Mouse (Mus musculus) right cerebral cortex, adult 18-20 months (tissue): ENCODE data around the gene Cd44.

Experiments
- DNase-seq: peaks from one replicate; pipeline ENCODE4 v3.0.0; 2022; ENCODE audit warnings: mixed read lengths

Gene Cd44

GRCm38 (mm10) chr2:102913833-102914545 lies 12.5 kb upstream of the Cd44 start:
- no peak for DNase-seq

GRCm38 (mm10) chr2:102912951-102913350 lies 11.5 kb upstream of the Cd44 start:
- no peak for DNase-seq

GRCm38 (mm10) chr2:102912469-102912868 lies 11.0 kb upstream of the Cd44 start:
- DNase-seq: no peak

GRCm38 (mm10) chr2:102909403-102909802 lies 7.9 kb upstream of the Cd44 start:
- no peak for DNase-seq

GRCm38 (mm10) chr2:102905604-102906003 lies 4.1 kb upstream of the Cd44 start:
- no peak for DNase-seq

- no peak for DNase-seq
Measured at GRCm38 (mm10) chr2:102901828-102902223, 361 bp upstream of the Cd44 start.

GRCm38 (mm10) chr2:102900230-102900721 lies 1.2 kb downstream of the Cd44 start:
- DNase-seq: no peak

- DNase-seq: no peak
Measured at GRCm38 (mm10) chr2:102899238-102899637, 2.2 kb downstream of the Cd44 start.

- no peak for DNase-seq
Measured at GRCm38 (mm10) chr2:102898585-102898984, 2.9 kb downstream of the Cd44 start.

GRCm38 (mm10) chr2:102896154-102896553 lies 5.3 kb downstream of the Cd44 start:
- DNase-seq: no peak

- no peak for DNase-seq
Measured at GRCm38 (mm10) chr2:102895197-102895596, 6.3 kb downstream of the Cd44 start.

GRCm38 (mm10) chr2:102894785-102895184 lies 6.7 kb downstream of the Cd44 start:
- no peak for DNase-seq

- DNase-seq: no peak
Measured at GRCm38 (mm10) chr2:102888688-102889225, 12.7 kb downstream of the Cd44 start.

GRCm38 (mm10) chr2:102887137-102887536 lies 14.3 kb downstream of the Cd44 start:
- no peak for DNase-seq

GRCm38 (mm10) chr2:102886306-102886935 lies 15.0 kb downstream of the Cd44 start:
- DNase-seq: no peak

GRCm38 (mm10) chr2:102882597-102883272 lies 18.7 kb downstream of the Cd44 start:
- no peak for DNase-seq

GRCm38 (mm10) chr2:102882004-102882588 lies 19.4 kb downstream of the Cd44 start:
- no peak for DNase-seq

- DNase-seq: no peak
Measured at GRCm38 (mm10) chr2:102878513-102878912, 23.0 kb downstream of the Cd44 start.

GRCm38 (mm10) chr2:102877463-102877862 lies 24.0 kb downstream of the Cd44 start:
- no peak for DNase-seq

GRCm38 (mm10) chr2:102876141-102876540 lies 25.3 kb downstream of the Cd44 start:
- DNase-seq: no peak

GRCm38 (mm10) chr2:102873848-102874247 lies 27.6 kb downstream of the Cd44 start:
- no peak for DNase-seq

GRCm38 (mm10) chr2:102873194-102873593 lies 28.3 kb downstream of the Cd44 start:
- DNase-seq: no peak

GRCm38 (mm10) chr2:102872436-102872835 lies 29.0 kb downstream of the Cd44 start:
- no peak for DNase-seq
